Mouse (Mus musculus) heart, postnatal 0 days (tissue): Measurements from ENCODE around the gene Sertad3.

Source experiments
- CTCF ChIP-seq: IDR thresholded peaks from 2 replicates; pipeline ENCODE4 v1.5.1; 2016; ENCODE audit warnings: antibody characterized with exemption, control low read depth, low read depth
- EP300 ChIP-seq: IDR thresholded peaks from 2 replicates; pipeline ENCODE4 v1.6.1; 2016; ENCODE audit warnings: antibody characterized with exemption, low read depth

DNA sequence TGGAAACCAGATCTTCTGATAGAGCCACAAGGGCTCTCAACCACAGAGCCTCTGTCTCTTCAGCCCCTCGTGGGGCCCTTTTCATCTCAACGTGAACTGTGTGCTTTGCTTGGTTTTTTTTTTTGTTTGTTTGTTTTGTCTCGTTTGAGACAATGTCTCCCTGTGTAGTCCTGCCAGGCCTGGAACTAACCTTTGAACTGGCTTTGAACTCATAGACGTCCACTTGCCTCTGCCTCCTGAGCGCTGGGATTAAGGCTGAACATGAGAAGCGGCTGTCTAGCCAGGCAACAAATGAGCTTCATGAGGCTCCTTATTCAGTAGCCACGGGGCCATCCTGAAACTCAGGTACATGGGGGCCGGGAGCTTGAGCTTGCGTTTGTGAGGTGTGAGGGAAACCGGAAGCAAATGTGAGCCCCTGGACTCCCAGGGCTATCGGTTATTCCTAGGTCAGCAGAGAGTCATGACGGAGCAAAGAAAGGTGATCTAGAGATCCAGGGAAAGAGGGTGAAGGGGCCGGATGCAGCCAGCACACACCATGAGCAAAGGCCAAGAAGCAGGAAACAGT, 21.3 kb upstream of the Sertad3 start:
- TF ChIP-seq CTCF = no peak
- TF ChIP-seq EP300 = no peak
